Mouse (Mus musculus) midbrain, embryonic 14.5 days (tissue): ENCODE data around the gene Hoxc11. TPM values are rescaled to one million over a fixed set of nuclear protein-coding genes. Genes with fewer than 3 reads are reported as not detected.

ENCODE experiments used
- ATAC-seq: fragments of 200-750 bp; cut with Nextera tagmentation; 2 replicates; pipeline ENCODE4 v1.8.0; 2017; ENCODE audit warnings: moderate number of reproducible peaks, moderate library complexity; ENCODE audit not compliant: low FRiP score, low TSS enrichment
- DNase-seq: peaks from one replicate; pipeline ENCODE4 v3.0.0-alpha.2; 2015
- H3K27ac ChIP-seq: fragments of 300-500 bp; sonication (generic); replicated peaks from 2 replicates; pipeline ENCODE4 v1.5.1; 2014; ENCODE audit warnings: mild to moderate bottlenecking, low read depth, low read length, moderate library complexity
- H3K27me3 ChIP-seq: fragments of 300-500 bp; sonication (generic); 2 replicates; pipeline ENCODE4 v1.6.1; 2014; ENCODE audit warnings: low read length, control low read depth, mixed read lengths; ENCODE audit not compliant: control insufficient read depth, insufficient read depth
- H3K36me3 ChIP-seq: fragments of 300-500 bp; sonication (generic); 2 replicates; pipeline ENCODE4 v1.6.1; 2014; ENCODE audit warnings: low read length, control low read depth; ENCODE audit not compliant: control insufficient read depth, insufficient read depth
- H3K4me1 ChIP-seq: fragments of 300-500 bp; sonication (generic); 2 replicates; pipeline ENCODE4 v1.6.1; 2014; ENCODE audit warnings: mild to moderate bottlenecking, antibody characterized with exemption, low read length, control low read depth; ENCODE audit not compliant: control insufficient read depth, insufficient read depth
- H3K4me2 ChIP-seq: fragments of 300-500 bp; sonication (generic); 2 replicates; pipeline ENCODE4 v1.6.1; 2014; ENCODE audit warnings: mild to moderate bottlenecking, low read length, moderate library complexity
- H3K4me3 ChIP-seq: fragments of 300-500 bp; sonication (generic); replicated peaks from 2 replicates; pipeline ENCODE4 v1.5.1; 2014; ENCODE audit warnings: low read depth, low read length
- H3K9ac ChIP-seq: fragments of 300-500 bp; sonication (generic); replicated peaks from 2 replicates; pipeline ENCODE4 v1.6.1; 2014; ENCODE audit warnings: mild to moderate bottlenecking, low read length, moderate library complexity
- H3K9me3 ChIP-seq: fragments of 300-500 bp; sonication (generic); 2 replicates; pipeline ENCODE4 v1.6.1; 2016; ENCODE audit warnings: low read length, control low read depth, mixed read lengths; ENCODE audit not compliant: control insufficient read depth
- whole genome bisulfite sequencing: fragments of 180-500 bp; shearing (Covaris S2); extraction: QIAGEN DNeasy Blood & Tissue Kit; methylation state at CpG from one replicate; pipeline ENCODE4 v1.1.7; 2014; 5-methylcytosine and 5-hydroxymethylcytosine counted together
- polyA plus RNA-seq: library from polyadenylated mRNA; unstranded; fragments of >200 nt; fragmentation: Nextera tagmentation; extraction: Ambion mirVana; gene quantifications from 2 replicates; pipeline ENCODE4 v1.2.1, GENCODE M21; 2014

The Hoxc11 gene
- polyA plus RNA-seq, 1 experiment from 2014 or later, result not detected

GRCm38 (mm10) chr15:102966776-102967311, 12.6 kb downstream of the Hoxc11 start, which contains the start of gene Hoxc10:
Gene Hoxc10, plus strand, starts transcription at chr15:102966796.
- no peaks in the 10 kb centered on the region for H3K4me1 ChIP-seq
- H3K27ac ChIP-seq, result no peak within 1 kb of the TSS
- H3K9ac ChIP-seq, result no peak within 1 kb of the TSS
- ATAC-seq (no peak), DNase-seq (no peak)
- H3K9me3 ChIP-seq, result no peaks in the 10 kb centered on the region
- no peak within 1 kb of the TSS for H3K4me2 ChIP-seq
- no peak within 1 kb of the TSS for H3K4me3 ChIP-seq
- 5% methylated on average over 27 of the region's 27 CpGs for WGBS
- H3K36me3 ChIP-seq, result no peaks in the 10 kb centered on the region
- H3K27me3 ChIP-seq, result peaks cover 97% of the 10 kb centered on the region

- Histone ChIP-seq H3K4me3 (no peak within 1 kb of the TSS), H3K36me3 (no peaks in the 10 kb centered on the region), H3K27me3 (peaks cover 99% of the 10 kb centered on the region), H3K9me3 (no peaks in the 10 kb centered on the region), H3K27ac (no peak within 1 kb of the TSS), H3K4me1 (no peaks in the 10 kb centered on the region), H3K4me2 (no peak within 1 kb of the TSS), H3K9ac (no peak within 1 kb of the TSS)
- ATAC-seq (no peak), DNase-seq (no peak)
- 5% methylated on average over 12 of the region's 12 CpGs for WGBS
Observed at GRCm38 (mm10) chr15:102967312-102967510, 13.0 kb downstream of the Hoxc11 start, which contains the start of gene Hoxc5. Gene Hoxc5, plus strand, starts transcription at chr15:102967443.

GRCm38 (mm10) chr15:102967511-102968397, 13.5 kb downstream of the Hoxc11 start:
- Histone ChIP-seq H3K4me3 (no peak overlapping the region), H3K36me3 (no peaks in the 10 kb centered on the region), H3K4me1 (no peaks in the 10 kb centered on the region), H3K9ac (no peak overlapping the region), H3K27ac (no peak overlapping the region), H3K27me3 (peaks cover 99% of the 10 kb centered on the region), H3K9me3 (no peaks in the 10 kb centered on the region), H3K4me2 (no peak overlapping the region)
- ATAC-seq (no peak), DNase-seq (no peak)
- 2% methylated on average over 34 of the region's 34 CpGs for WGBS

- Histone ChIP-seq H3K36me3 (no peaks in the 10 kb centered on the region), H3K4me1 (no peaks in the 10 kb centered on the region), H3K27ac (no peak overlapping the region), H3K27me3 (peaks cover 99% of the 10 kb centered on the region), H3K9ac (no peak overlapping the region), H3K4me2 (no peak overlapping the region), H3K4me3 (no peak overlapping the region), H3K9me3 (no peaks in the 10 kb centered on the region)
- no peak for DNase-seq
- 38% methylated on average over 1 of the region's 1 CpGs for WGBS
- no peak for ATAC-seq
Observed at GRCm38 (mm10) chr15:102969296-102969695, 15.1 kb downstream of the Hoxc11 start.

- H3K4me3 ChIP-seq, result no peak overlapping the region
- no peak overlapping the region for H3K9ac ChIP-seq
- no peaks in the 10 kb centered on the region for H3K9me3 ChIP-seq
- H3K27ac ChIP-seq, result no peak overlapping the region
- ATAC-seq (no peak), DNase-seq (peak; percentile 71)
- H3K36me3 ChIP-seq, result no peaks in the 10 kb centered on the region
- H3K4me1 ChIP-seq, result no peaks in the 10 kb centered on the region
- H3K4me2 ChIP-seq, result no peak overlapping the region
- WGBS, result 1% methylated on average over 12 of the region's 12 CpGs
- peaks cover 99% of the 10 kb centered on the region for H3K27me3 ChIP-seq
Observed at GRCm38 (mm10) chr15:102970740-102971139, 16.5 kb downstream of the Hoxc11 start.

GRCm38 (mm10) chr15:102972254-102972653, 18.0 kb downstream of the Hoxc11 start:
- ATAC-seq (no peak), DNase-seq (no peak)
- Histone ChIP-seq H3K9me3 (no peaks in the 10 kb centered on the region), H3K36me3 (no peaks in the 10 kb centered on the region), H3K4me1 (no peaks in the 10 kb centered on the region), H3K27ac (no peak overlapping the region), H3K9ac (no peak overlapping the region), H3K4me2 (no peak overlapping the region), H3K27me3 (peaks cover 98% of the 10 kb centered on the region), H3K4me3 (no peak overlapping the region)
- WGBS, result under 1% methylated on average over 21 of the region's 21 CpGs

GRCm38 (mm10) chr15:102972753-102973152, 18.5 kb downstream of the Hoxc11 start:
- ATAC-seq, result no peak
- 2% methylated on average over 6 of the region's 6 CpGs for WGBS
- Histone ChIP-seq H3K4me2 (no peak overlapping the region), H3K27me3 (peaks cover 98% of the 10 kb centered on the region), H3K9me3 (no peaks in the 10 kb centered on the region), H3K4me1 (no peaks in the 10 kb centered on the region), H3K9ac (no peak overlapping the region), H3K4me3 (no peak overlapping the region), H3K27ac (no peak overlapping the region), H3K36me3 (no peaks in the 10 kb centered on the region)
- DNase-seq, result no peak

GRCm38 (mm10) chr15:102975034-102975433, 20.8 kb downstream of the Hoxc11 start:
- Histone ChIP-seq H3K36me3 (no peaks in the 10 kb centered on the region), H3K9ac (no peak overlapping the region), H3K4me3 (no peak overlapping the region), H3K27ac (no peak overlapping the region), H3K4me2 (no peak overlapping the region), H3K9me3 (no peaks in the 10 kb centered on the region), H3K27me3 (peaks cover 99% of the 10 kb centered on the region), H3K4me1 (no peaks in the 10 kb centered on the region)
- DNase-seq, result no peak
- no peak for ATAC-seq
- 3% methylated on average over 7 of the region's 7 CpGs for WGBS

- no peaks in the 10 kb centered on the region for H3K36me3 ChIP-seq
- H3K27ac ChIP-seq, result no peak overlapping the region
- no peaks in the 10 kb centered on the region for H3K4me1 ChIP-seq
- H3K9ac ChIP-seq, result no peak overlapping the region
- H3K4me3 ChIP-seq, result no peak overlapping the region
- no peak for DNase-seq
- WGBS, result under 1% methylated on average over 21 of the region's 21 CpGs
- no peak overlapping the region for H3K4me2 ChIP-seq
- H3K9me3 ChIP-seq, result no peaks in the 10 kb centered on the region
- no peak for ATAC-seq
- peaks cover 99% of the 10 kb centered on the region for H3K27me3 ChIP-seq
Observed at GRCm38 (mm10) chr15:102975688-102976111, 21.5 kb downstream of the Hoxc11 start.
